Mouse (Mus musculus) bone marrow macrophage, adult 2 months (primary cell): ENCODE measurements at regions not wholly inside any gene's neighbourhood (a gene's known extent, or its start where the extent isn't known, plus 50 kb on each side); places are given as distances from the start of the nearest gene placed in this dataset.

Source experiments
- CTCF ChIP-seq: IDR thresholded peaks from 2 replicates; pipeline ENCODE4 v1.5.1; 2012; ENCODE audit warnings: low read depth, mild to moderate bottlenecking, low read length, moderate library complexity
- POLR2A ChIP-seq: IDR thresholded peaks from 2 replicates; pipeline ENCODE4 v1.6.1; 2012; ENCODE audit warnings: mild to moderate bottlenecking, low read depth, low read length, borderline replicate concordance

GRCm38 (mm10) chr4:105352342-105352741 lies 195.2 kb downstream of the Plpp3 start:
- TF ChIP-seq CTCF = no peak
- TF ChIP-seq POLR2A = no peak
